Mouse (Mus musculus) bone marrow, adult 2 months (tissue): Measurements from ENCODE around the gene Gabrb2. TPM values are rescaled to one million over a fixed set of nuclear protein-coding genes. Genes with fewer than 3 reads are reported as not detected.

ENCODE experiments used
- H3K27ac ChIP-seq: fragments of 200-500 bp; 2 replicates; pipeline ENCODE4 v1.5.1; 2012; ENCODE audit warnings: low read depth, mild to moderate bottlenecking, control low read depth, inconsistent platforms, low read length; ENCODE audit not compliant: control insufficient read depth, poor library complexity, insufficient read depth
- H3K4me1 ChIP-seq: fragments of 200-500 bp; 2 replicates; pipeline ENCODE4 v1.6.1; 2011; ENCODE audit warnings: low read length; ENCODE audit not compliant: control insufficient read depth, insufficient read depth
- H3K4me3 ChIP-seq: fragments of 200-500 bp; replicated peaks from 2 replicates; pipeline ENCODE3; 2011; ENCODE audit warnings: mild to moderate bottlenecking, low read depth, low read length, control low read depth; ENCODE audit not compliant: control insufficient read depth
- CTCF ChIP-seq: fragments of 200-500 bp; IDR thresholded peaks from 2 replicates; pipeline ENCODE4 v1.5.1; 2011; ENCODE audit warnings: low read length, control low read depth; ENCODE audit not compliant: control insufficient read depth, insufficient read depth
- POLR2A ChIP-seq: fragments of 200-500 bp; IDR thresholded peaks from 2 replicates; pipeline ENCODE4 v1.6.1; 2011; ENCODE audit warnings: low read depth, mild to moderate bottlenecking, control low read depth, low read length, borderline replicate concordance; ENCODE audit not compliant: control insufficient read depth
- WGBS: fragments of 180-500 bp; shearing (Covaris S2); methylation state at CpG from one replicate; pipeline ENCODE4 v1.1.7; 2018; 5-methylcytosine and 5-hydroxymethylcytosine counted together
- polyA plus RNA-seq: library from polyadenylated mRNA; stranded (reverse); fragments of >200 nt; gene quantifications from 2 replicates; pipeline ENCODE4 v1.2.4, GENCODE M21; 2011; ENCODE audit warnings: low replicate concordance; ENCODE audit not compliant: missing spikeins, insufficient read depth, insufficient read length

Gene Gabrb2
- polyA plus RNA-seq, 1 experiment: not detected

GRCm38 (mm10) chr11:42505436-42505835 lies 85.9 kb downstream of the Gabrb2 start:
- H3K4me1 ChIP-seq: no peaks in the 10 kb centered on the region
- 68% methylated on average over 2 of the region's 2 CpGs for WGBS
- TF ChIP-seq CTCF: no peak
- no peak for TF ChIP-seq POLR2A
- H3K4me3 ChIP-seq: no peak overlapping the region
- H3K27ac ChIP-seq: no peak overlapping the region

- H3K4me1 ChIP-seq: no peaks in the 10 kb centered on the region
- TF ChIP-seq POLR2A: no peak
- TF ChIP-seq CTCF: no peak
- WGBS: 50% methylated on average over 1 of the region's 1 CpGs
- H3K4me3 ChIP-seq: no peak overlapping the region
- no peak overlapping the region for H3K27ac ChIP-seq
Measured at GRCm38 (mm10) chr11:42505911-42506310, 86.4 kb downstream of the Gabrb2 start.

- TF ChIP-seq POLR2A (no peak), CTCF (no peak)
- 65% methylated on average over 2 of the region's 2 CpGs for WGBS
- Histone ChIP-seq H3K4me3 (no peak overlapping the region), H3K4me1 (no peaks in the 10 kb centered on the region), H3K27ac (no peak overlapping the region)
Measured at GRCm38 (mm10) chr11:42521960-42522359, 102.4 kb downstream of the Gabrb2 start.

- Histone ChIP-seq H3K4me1 (no peaks in the 10 kb centered on the region), H3K27ac (no peak overlapping the region), H3K4me3 (no peak overlapping the region)
- WGBS: 81% methylated on average over 3 of the region's 3 CpGs
- no peak for TF ChIP-seq POLR2A
- TF ChIP-seq CTCF: no peak
Measured at GRCm38 (mm10) chr11:42528226-42528881, 108.8 kb downstream of the Gabrb2 start.

GRCm38 (mm10) chr11:42532577-42532976 lies 113.0 kb downstream of the Gabrb2 start:
- WGBS: 65% methylated on average over 2 of the region's 2 CpGs
- no peak overlapping the region for H3K27ac ChIP-seq
- no peaks in the 10 kb centered on the region for H3K4me1 ChIP-seq
- TF ChIP-seq CTCF: no peak
- no peak for TF ChIP-seq POLR2A
- H3K4me3 ChIP-seq: no peak overlapping the region

GRCm38 (mm10) chr11:42535286-42535685 lies 115.7 kb downstream of the Gabrb2 start:
- WGBS: 75% methylated on average over 5 of the region's 5 CpGs
- H3K4me1 ChIP-seq: no peaks in the 10 kb centered on the region
- H3K4me3 ChIP-seq: no peak overlapping the region
- H3K27ac ChIP-seq: no peak overlapping the region
- TF ChIP-seq POLR2A: no peak
- no peak for TF ChIP-seq CTCF

- WGBS: 78% methylated on average over 1 of the region's 1 CpGs
- no peak overlapping the region for H3K4me3 ChIP-seq
- H3K4me1 ChIP-seq: no peaks in the 10 kb centered on the region
- TF ChIP-seq POLR2A (no peak), CTCF (no peak)
- H3K27ac ChIP-seq: no peak overlapping the region
Measured at GRCm38 (mm10) chr11:42535861-42536260, 116.3 kb downstream of the Gabrb2 start.

- 75% methylated on average over 2 of the region's 2 CpGs for WGBS
- H3K4me1 ChIP-seq: no peaks in the 10 kb centered on the region
- TF ChIP-seq CTCF: no peak
Measured at GRCm38 (mm10) chr11:42542861-42543260, 123.3 kb downstream of the Gabrb2 start.

GRCm38 (mm10) chr11:42566023-42566422 lies 146.5 kb downstream of the Gabrb2 start:
- H3K4me3 ChIP-seq: no peak overlapping the region
- H3K27ac ChIP-seq: no peak overlapping the region
- 71% methylated on average over 5 of the region's 5 CpGs for WGBS
- TF ChIP-seq POLR2A: no peak
- no peaks in the 10 kb centered on the region for H3K4me1 ChIP-seq

More at GRCm38 (mm10) chr11:42542861-42543260, 123.3 kb downstream of the Gabrb2 start:
- H3K4me3 ChIP-seq: no peak overlapping the region
- H3K27ac ChIP-seq: no peak overlapping the region
